ENCODE assay signal across 11 mouse cellular contexts in genomic region chr5:101937909-101938596, GRCm38 (mm10).
A peak's percentile ranks its signal among the peaks of the same experiment; 100 is the strongest.
DNase-seq lines count a peak whose midpoint lies in the region; ATAC-seq and TF ChIP-seq lines count a peak whose summit lies in the region.
"Had no signal": no experiment of that assay in that cellular context is flagged by ENCODE, and none has a peak within 500 bp of the region (broad histone marks: within the 10 kb centered on the region; RNA-seq: fewer than 3 reads in every experiment).

No protein-coding gene starts in this region.

- H3K4me3 ChIP-seq in liver, postnatal 0 days (ENCODE audit: low read depth, low read length) = no peak overlapping the region
- peak overlapping the region; percentile 63; the same call in 1 of the 2 replicates for H3K4me3 ChIP-seq in E14TG2a.4 (replicated peaks; ENCODE audit: low read length)
- H3K4me3 ChIP-seq: embryonic facial prominence, embryonic 10.5 days had no signal

- H3K9ac ChIP-seq in liver, postnatal 0 days (replicated peaks) = no peak overlapping the region

- TF ChIP-seq EP300 in liver, postnatal 0 days (IDR thresholded peaks at IDR 0.05; ENCODE audit: low read depth) = no peak

- no peaks in the 10 kb centered on the region for H3K4me1 ChIP-seq in liver, postnatal 0 days (ENCODE audit: insufficient read depth)
- H3K4me1 ChIP-seq in E14TG2a.4 (replicated peaks; ENCODE audit: low read depth, low read length) = peaks cover 26% of the 10 kb centered on the region

- H3K27me3 ChIP-seq in liver, postnatal 0 days (ENCODE audit: insufficient read depth, low read length) = no peaks in the 10 kb centered on the region
- H3K27me3 ChIP-seq in E14TG2a.4 (ENCODE audit: insufficient read depth, low read length) = no peaks in the 10 kb centered on the region

- TF ChIP-seq CTCF in liver, postnatal 0 days (IDR thresholded peaks at IDR 0.05; ENCODE audit: low read depth) = no peak
- TF ChIP-seq CTCF in E14TG2a.4 (conservative IDR thresholded peaks at IDR 0.05; ENCODE audit: low read length) = no peak

- 64% methylated on average over 13 of the region's 13 CpGs for WGBS in liver, postnatal 0 days (ENCODE audit: insufficient replicate concordance)

- DNase-seq in liver, postnatal 0 days = no peak
- DNase-seq in liver = no peak
- DNase-seq in Muller cell, postnatal 12 days (ENCODE audit: inconsistent ontology term) = no peak
- DNase-seq in cerebellum, postnatal 10 days = no peak
- DNase-seq: adrenal gland, adult 8-10 months; cerebellum, adult 9-11 months; layer of hippocampus, adult 9-11 months had no signal

- ATAC-seq in liver, postnatal 0 days = no peak
- peak; percentile 59 to 69; a peak in 3 of 4 replicates for ATAC-seq in hematopoietic stem cell, adult 5-6 weeks (replicated peaks in 1 of 2; ENCODE audit: insufficient read depth in 1 of 2, low FRiP score in 2 of 2, low TSS enrichment in 1 of 2, low read depth in 1 of 2, poor library complexity in 2 of 2, severe bottlenecking in 2 of 2)
- peak; percentile 77 for ATAC-seq in megakaryocyte progenitor cell, adult 5-6 weeks (replicated peaks; ENCODE audit: poor library complexity)

- no peak overlapping the region for H3K4me2 ChIP-seq in liver, postnatal 0 days (ENCODE audit: low read depth, low read length)

- peaks cover 47% of the 10 kb centered on the region for H3K36me3 ChIP-seq in liver, postnatal 0 days (replicated peaks; ENCODE audit: insufficient read depth, low read length)
- H3K36me3 ChIP-seq in E14TG2a.4 (ENCODE audit: insufficient read depth, low read length) = peaks cover 56% of the 10 kb centered on the region

- no peaks in the 10 kb centered on the region for H3K9me3 ChIP-seq in liver, postnatal 0 days (ENCODE audit: low read length)
- H3K9me3 ChIP-seq in E14TG2a.4 (ENCODE audit: low read length) = no peaks in the 10 kb centered on the region
- H3K9me3 ChIP-seq: embryonic facial prominence, embryonic 10.5 days had no signal

- 0 out of 2 replicates have a peak overlapping the region, but pooled peaks have one; percentile 7 for H3K27ac ChIP-seq in liver, postnatal 0 days (ENCODE audit: low read depth)
- H3K27ac ChIP-seq: embryonic facial prominence, embryonic 10.5 days had no signal
